Mouse (Mus musculus) myocyte (in vitro differentiated cells): ENCODE measurements around the gene Bricd5. TPM values are rescaled to one million over a fixed set of nuclear protein-coding genes. Genes with fewer than 3 reads are reported as not detected.
A peak's percentile ranks its signal among the peaks of the same experiment; 100 is the strongest.
"Not testable (repeated sequence)": the region's sequence is repeated elsewhere in the genome, so short reads cannot be mapped to it uniquely, and the experiment has no call there.

Experiments
- H3K27me3 ChIP-seq: one replicate; pipeline ENCODE4 v1.6.1; 2011; ENCODE audit not compliant: control insufficient read depth, insufficient read depth, insufficient read length
- H3K36me3 ChIP-seq: one replicate; pipeline ENCODE4 v1.6.1; 2011; ENCODE audit not compliant: control insufficient read depth, insufficient read depth
- H3K4me2 ChIP-seq: one replicate; pipeline ENCODE4 v1.6.1; 2011; ENCODE audit warnings: low read depth, control low read depth
- H3K4me3 ChIP-seq: one replicate; pipeline ENCODE4 v1.5.1; 2011; ENCODE audit warnings: mild to moderate bottlenecking, control low read depth, moderate library complexity
- H3K79me2 ChIP-seq: one replicate; pipeline ENCODE4 v1.6.1; 2011; ENCODE audit not compliant: control insufficient read depth, insufficient read depth
- H3ac ChIP-seq: one replicate; pipeline ENCODE4 v1.6.1; 2011; ENCODE audit not compliant: control insufficient read depth, insufficient read length
- CEBPB ChIP-seq: IDR thresholded peaks from 2 replicates; pipeline ENCODE4 v1.6.1; 2011; ENCODE audit warnings: mild to moderate bottlenecking, moderate library complexity; ENCODE audit not compliant: poor library complexity, insufficient read depth, severe bottlenecking
- E2F4 ChIP-seq: IDR thresholded peaks from one replicate; pipeline ENCODE4 v1.6.1; 2011; ENCODE audit warnings: mild to moderate bottlenecking, control low read depth, moderate library complexity; ENCODE audit not compliant: insufficient read depth
- MAX ChIP-seq: IDR thresholded peaks from one replicate; pipeline ENCODE4 v1.6.1; 2011; ENCODE audit warnings: low read depth, mild to moderate bottlenecking, control low read depth
- MYOD1 ChIP-seq, 3 experiments: IDR thresholded peaks; one replicate each; pipeline ENCODE4 v1.6.1; 2011; ENCODE audit warnings: control low read depth in 2 of 3, low read depth in 2 of 3, mild to moderate bottlenecking in 2 of 3, moderate library complexity in 1 of 3; ENCODE audit not compliant: insufficient read length in 2 of 3, control insufficient read depth in 1 of 3
- MYOG ChIP-seq, 3 experiments: IDR thresholded peaks; one replicate each; pipeline ENCODE4 v1.6.1; 2011; ENCODE audit warnings: control low read depth in 2 of 3, low read depth in 2 of 3, mild to moderate bottlenecking in 2 of 3; ENCODE audit not compliant: insufficient read length in 2 of 3, control insufficient read depth in 1 of 3, insufficient read depth in 1 of 3
- POLR2A ChIP-seq: IDR thresholded peaks from one replicate; pipeline ENCODE4 v1.6.1; 2011; ENCODE audit warnings: low read depth, mild to moderate bottlenecking, control low read depth, moderate library complexity; ENCODE audit not compliant: insufficient read length
- POLR2AphosphoS2 ChIP-seq: IDR thresholded peaks from one replicate; pipeline ENCODE4 v1.6.1; 2011; ENCODE audit warnings: low read depth, control low read depth; ENCODE audit not compliant: insufficient read length
- REST ChIP-seq: IDR thresholded peaks from one replicate; pipeline ENCODE4 v1.6.1; 2011; ENCODE audit warnings: mild to moderate bottlenecking, control low read depth, moderate library complexity; ENCODE audit not compliant: insufficient read depth, insufficient read length
- SRF ChIP-seq: IDR thresholded peaks from one replicate; pipeline ENCODE4 v1.6.1; 2011; ENCODE audit warnings: low read depth; ENCODE audit not compliant: control insufficient read depth, insufficient read length
- TCF12 ChIP-seq: IDR thresholded peaks from one replicate; pipeline ENCODE4 v1.6.1; 2011; ENCODE audit warnings: mild to moderate bottlenecking, control low read depth; ENCODE audit not compliant: poor library complexity, insufficient read depth, severe bottlenecking
- TCF3 ChIP-seq: IDR thresholded peaks from one replicate; pipeline ENCODE4 v1.6.1; 2011; ENCODE audit warnings: low read depth, control low read depth; ENCODE audit not compliant: insufficient read length
- USF1 ChIP-seq: IDR thresholded peaks from one replicate; pipeline ENCODE4 v1.6.1; 2011; ENCODE audit warnings: low read depth, mild to moderate bottlenecking, control low read depth, moderate library complexity
- polyA plus RNA-seq: library from polyadenylated mRNA; unstranded; fragments of >200 nt; fragmentation: generic; extraction: Trizol; gene quantifications from one replicate; pipeline ENCODE4 v1.2.1, GENCODE M21; 2012; ENCODE audit warnings: missing spikeins

Bricd5 gene
- polyA plus RNA-seq, 1 experiment: 0.53 TPM

DNA sequence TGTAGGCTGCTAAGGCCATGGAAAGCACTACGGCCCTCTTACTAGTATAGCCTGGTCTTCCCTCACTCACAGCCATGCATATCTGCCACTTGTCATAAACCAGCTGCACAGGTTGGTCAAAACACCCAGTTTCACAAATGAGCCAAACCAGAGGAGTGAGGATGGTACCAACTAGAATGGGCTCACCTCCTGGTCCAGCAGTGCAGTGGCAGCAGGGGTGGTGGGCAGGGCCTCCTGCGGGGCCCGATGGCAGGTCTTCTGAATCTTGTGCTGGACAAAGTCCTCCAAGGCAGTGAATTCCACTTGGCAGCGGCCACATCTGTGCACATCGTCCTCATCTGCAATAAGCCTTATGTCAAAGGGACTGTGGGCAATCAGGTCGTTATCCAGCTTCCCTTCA, 22.5 kb upstream of the Bricd5 start:
- H3K4me2 ChIP-seq: no peak overlapping the region
- H3K4me3 ChIP-seq: no peak overlapping the region
- no peak overlapping the region for H3ac ChIP-seq
- H3K36me3 ChIP-seq: peaks cover 12% of the 10 kb centered on the region
- H3K79me2 ChIP-seq: peaks cover 25% of the 10 kb centered on the region
- TF ChIP-seq E2F4: no peak
- H3K27me3 ChIP-seq: no peaks in the 10 kb centered on the region

DNA sequence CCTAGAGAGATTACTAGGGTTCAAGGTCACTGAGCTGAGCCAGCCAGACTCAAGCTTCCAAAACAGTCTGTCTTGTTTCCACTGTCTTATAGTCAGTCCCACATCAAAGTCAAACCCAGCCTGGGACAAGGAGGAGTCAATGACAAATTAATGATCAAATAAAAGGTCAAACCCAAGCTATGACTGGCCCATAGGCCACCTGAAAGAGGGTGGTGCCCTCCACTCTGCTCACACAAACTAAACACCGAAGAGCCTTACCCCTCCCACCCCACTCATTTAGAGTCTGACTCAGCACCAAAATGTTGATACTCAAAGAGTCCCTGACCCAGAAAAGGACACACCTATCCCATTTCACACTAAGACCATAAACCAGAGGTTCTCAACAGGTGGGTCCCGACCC, 20.3 kb upstream of the Bricd5 start:
- TF ChIP-seq POLR2AphosphoS2: no peak
- no peak for TF ChIP-seq SRF
- no peak for TF ChIP-seq POLR2A
- no peak for TF ChIP-seq CEBPB
- TF ChIP-seq TCF3: no peak
- no peak for TF ChIP-seq E2F4
- no peak for TF ChIP-seq REST
- Histone ChIP-seq H3K27me3 (no peaks in the 10 kb centered on the region), H3K36me3 (peaks cover 12% of the 10 kb centered on the region), H3K4me3 (no peak overlapping the region), H3K79me2 (peaks cover 25% of the 10 kb centered on the region), H3K4me2 (peak overlapping the region; percentile 97), H3ac (no peak overlapping the region)

DNA sequence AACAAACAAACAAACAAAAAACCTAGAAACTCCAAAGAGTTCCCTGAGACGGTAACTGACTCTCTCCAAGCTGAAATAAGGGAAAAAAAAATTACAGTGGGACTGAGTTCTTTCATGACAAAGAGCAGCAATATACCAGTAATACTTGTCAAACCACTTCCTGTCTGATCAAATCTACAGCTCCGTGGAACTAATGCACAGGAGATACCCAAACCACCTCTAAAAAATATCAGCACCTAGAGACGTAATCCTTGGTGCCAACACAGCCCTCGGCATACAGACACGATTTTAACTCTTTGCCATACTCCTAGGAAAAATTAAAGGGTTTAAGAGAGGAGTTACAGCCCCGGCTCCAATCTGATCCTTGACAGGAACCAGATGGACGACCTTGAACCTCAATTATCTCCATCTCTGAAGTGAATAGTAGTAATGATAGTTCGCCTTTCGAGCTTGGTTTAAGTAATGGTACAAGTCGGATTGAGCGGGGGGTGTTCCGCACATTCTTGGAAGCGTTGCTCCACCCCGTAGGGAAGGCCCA, 19.4 kb upstream of the Bricd5 start:
- TF ChIP-seq POLR2A: no peak
- no peak for TF ChIP-seq POLR2AphosphoS2
- Histone ChIP-seq H3K4me3 (peak overlapping the region; percentile 75), H3K36me3 (peaks cover 7% of the 10 kb centered on the region), H3K79me2 (peaks cover 25% of the 10 kb centered on the region), H3ac (peak overlapping the region; percentile 57), H3K4me2 (peak overlapping the region; percentile 97), H3K27me3 (no peaks in the 10 kb centered on the region)

DNA sequence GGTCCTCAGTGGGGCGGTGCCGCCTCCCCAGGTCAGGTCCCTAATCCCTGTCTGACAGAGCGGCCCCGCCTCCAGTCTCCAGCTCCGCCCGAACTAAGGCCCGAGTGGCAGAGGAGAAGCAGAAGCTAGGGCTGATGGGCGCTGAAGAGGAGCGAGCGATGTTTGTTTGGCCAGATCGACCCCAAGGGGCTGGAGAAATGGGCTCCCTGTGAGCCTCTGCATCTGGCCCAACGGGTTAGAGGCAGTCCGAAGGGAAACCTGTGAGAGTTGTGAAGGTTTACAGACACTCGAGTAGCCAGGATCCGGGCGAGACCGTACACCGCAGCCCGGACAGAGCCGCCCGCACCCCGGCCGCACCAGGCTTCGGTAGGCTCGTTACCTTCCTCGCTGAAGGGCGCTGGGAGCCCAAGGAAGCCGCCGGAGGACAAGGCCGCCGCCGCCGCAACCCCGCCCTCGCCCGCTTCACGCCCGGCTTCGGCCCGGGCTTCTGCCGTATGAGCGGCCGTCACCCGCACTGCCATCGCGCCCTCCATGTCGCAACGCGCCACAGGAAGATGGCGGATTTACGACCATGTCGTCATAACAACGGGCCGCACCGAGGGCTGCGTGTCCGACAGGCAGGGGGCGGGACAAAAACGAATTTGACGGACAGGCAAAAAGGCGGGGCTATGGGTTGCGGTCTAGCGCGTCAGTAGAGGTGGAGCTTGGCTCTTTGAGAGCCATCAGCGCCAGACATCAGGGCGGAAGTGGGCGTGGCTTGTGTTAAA, 18.7 kb upstream of the Bricd5 start:
- TF ChIP-seq CEBPB (peak; percentile 69; the same call in 1 of the 2 replicates), MYOG (IDR thresholded peaks at IDR 0.05; ENCODE audit: control insufficient read depth in 1 of 3, insufficient read depth in 1 of 3, insufficient read length in 2 of 3, low read depth in 2 of 3) (peak in 1 of 3 experiments; percentile 50), E2F4 (no peak), USF1 (no peak), REST (no peak), POLR2A (peak; percentile 89), SRF (peak; percentile 24), POLR2AphosphoS2 (peak; percentile 91), TCF12 (no peak), MAX (no peak), MYOD1 (IDR thresholded peaks at IDR 0.05; ENCODE audit: control insufficient read depth in 1 of 3, insufficient read length in 2 of 3, low read depth in 2 of 3) (peak in 1 of 3 experiments; percentile 30), TCF3 (peak; percentile 1)
- peaks cover 25% of the 10 kb centered on the region for H3K79me2 ChIP-seq
- H3ac ChIP-seq: peak overlapping the region; percentile 57
- no peaks in the 10 kb centered on the region for H3K27me3 ChIP-seq
- peaks cover 2% of the 10 kb centered on the region for H3K36me3 ChIP-seq
- peak overlapping the region; percentile 97 for H3K4me2 ChIP-seq
- peak overlapping the region; percentile 75 for H3K4me3 ChIP-seq

DNA sequence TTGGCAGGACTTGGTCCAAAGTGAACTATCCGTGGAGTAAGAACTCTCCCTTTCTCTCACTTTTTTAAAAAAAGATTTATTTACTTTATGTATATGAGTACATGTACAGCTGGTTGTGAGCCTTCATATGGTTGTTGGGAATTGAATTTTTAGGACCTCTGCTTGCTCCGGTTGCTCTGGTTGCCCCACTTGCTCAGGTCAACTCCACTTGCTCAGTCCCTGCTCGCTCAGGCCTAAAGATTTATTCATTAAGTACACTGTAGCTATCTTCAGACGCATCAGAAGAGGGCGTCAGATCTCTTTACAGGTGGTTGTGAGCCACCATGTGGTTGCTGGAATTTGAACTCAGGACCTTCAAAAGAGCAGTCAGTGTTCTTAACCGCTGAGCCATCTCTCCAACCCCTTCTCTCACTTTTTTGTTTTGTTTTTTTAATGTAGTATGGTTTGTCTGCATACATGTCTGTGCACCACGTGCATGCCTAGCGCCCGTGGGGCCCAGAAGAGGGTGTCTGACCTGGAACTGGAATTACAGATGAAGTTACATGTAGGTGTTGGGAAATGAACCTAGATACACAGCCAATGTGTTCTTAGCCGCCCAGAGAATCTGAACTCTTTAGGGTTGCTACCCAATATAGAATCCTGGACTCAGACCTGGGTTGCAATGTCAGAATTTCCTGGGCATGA, 18.0 kb upstream of the Bricd5 start:
- not testable (repeated sequence) for H3K27me3 ChIP-seq, H3K36me3 ChIP-seq
- peak overlapping the region; percentile 75 for H3K4me3 ChIP-seq
- H3ac ChIP-seq: peak overlapping the region; percentile 57
- H3K79me2 ChIP-seq: peaks cover 25% of the 10 kb centered on the region
- H3K4me2 ChIP-seq: peak overlapping the region; percentile 36
